Comparison of ENCODE assay signal across 18 mouse cellular contexts in genomic region chr5:113344635-113345386, GRCm38 (mm10). TPM values are rescaled to one million over a fixed set of nuclear protein-coding genes. Genes with fewer than 3 reads are reported as not detected.
DNase-seq lines count a peak whose midpoint lies in the region; ATAC-seq and TF ChIP-seq lines count a peak whose summit lies in the region.
"Had no signal": no experiment of that assay in that cellular context is flagged by ENCODE, and none has a peak within 500 bp of the region (broad histone marks: within the 10 kb centered on the region; RNA-seq: fewer than 3 reads in every experiment).

No protein-coding gene starts in this region.

- ATAC-seq in activated CD4-positive, CD25-positive, alpha-beta regulatory T cell, adult 4 months: no peak

- H3K27ac ChIP-seq in ES-Bruce4 (ENCODE audit: insufficient read depth, low read length): peak overlapping the region; percentile 68
- H3K27ac ChIP-seq: heart, embryonic 15.5 days; kidney, embryonic 15.5 days; lung, embryonic 15.5 days had no signal

- peak; percentile 92 for TF ChIP-seq EP300 in ES-Bruce4 (IDR thresholded peaks at IDR 0.05; ENCODE audit: insufficient read depth, low read depth, low read length)

- intact Hi-C loops in left cerebral cortex, postnatal 10 days (cut with DNase I): no loop called here
- intact Hi-C loops in left cerebral cortex, postnatal 36 days (cut with DNase I): no loop called here
- intact Hi-C loops in heart, postnatal 10 days (cut with DNase I): no loop called here

- no peaks in the 10 kb centered on the region for H3K36me3 ChIP-seq in ES-Bruce4 (ENCODE audit: control insufficient read depth, insufficient read depth, low read length, poor library complexity, severe bottlenecking)
- H3K36me3 ChIP-seq: heart, embryonic 15.5 days; kidney, embryonic 15.5 days; lung, embryonic 15.5 days had no signal

- peak overlapping the region; percentile 40 for H3K4me3 ChIP-seq in ES-Bruce4 (ENCODE audit: low read depth, low read length)
- H3K4me3 ChIP-seq: heart, embryonic 15.5 days; kidney, embryonic 15.5 days; lung, embryonic 15.5 days had no signal

- no peaks in the 10 kb centered on the region for H3K27me3 ChIP-seq in ES-Bruce4 (ENCODE audit: control insufficient read depth, insufficient read depth, low read length, poor library complexity, severe bottlenecking)

- peak overlapping the region; percentile 39; the same call in 1 of the 2 replicates for H3K9ac ChIP-seq in ES-Bruce4 (ENCODE audit: low read depth, poor library complexity, severe bottlenecking)
- H3K9ac ChIP-seq: heart, embryonic 15.5 days; kidney, embryonic 15.5 days; lung, embryonic 15.5 days had no signal

- peak; percentile 27 to 56 for DNase-seq in left cerebral cortex, adult 9 months (ENCODE audit: low spot score in 2 of 2)
- DNase-seq in left cerebral cortex, postnatal 10 days (ENCODE audit: extremely low spot score in 1 of 2, low spot score in 2 of 2): no peak
- DNase-seq in R1 (ENCODE audit: low read depth, low spot score): peak; percentile 96
- peak; percentile 51 to 61 for DNase-seq in left cerebral cortex, postnatal 36 days (ENCODE audit: low spot score in 2 of 2)
- DNase-seq in heart, postnatal 10 days: no peak
- DNase-seq: cerebellum, adult 18-20 months; embryo, embryonic 11 days had no signal

- peaks cover 12% of the 10 kb centered on the region for H3K4me1 ChIP-seq in ES-Bruce4 (ENCODE audit: control insufficient read depth, insufficient read depth, low read length)
- H3K4me1 ChIP-seq: heart, embryonic 15.5 days had no signal

- TF ChIP-seq CTCF in ES-Bruce4 (IDR thresholded peaks at IDR 0.05; ENCODE audit: low read depth, low read length): no peak

- no peaks in the 10 kb centered on the region for H3K9me3 ChIP-seq in ES-Bruce4 (replicated peaks; ENCODE audit: control insufficient read depth, insufficient read depth, low read length, poor library complexity, severe bottlenecking)
- H3K9me3 ChIP-seq: heart, embryonic 15.5 days; kidney, embryonic 15.5 days; lung, embryonic 15.5 days had no signal

- TF ChIP-seq POLR2A in ES-Bruce4 (IDR thresholded peaks at IDR 0.05; ENCODE audit: insufficient read depth, low read length): no peak

RNA-seq across cellular contexts. Expression of gene Aym1, which starts 12.3 kb away (rescaled TPM):
- not detected for total RNA-seq in left cerebral cortex, postnatal 10 days (2021)
- polyA plus RNA-seq in ES-Bruce4 (2011; ENCODE audit: insufficient read depth, insufficient read length, low read depth, missing spikeins): not detected in 2 replicates
- total RNA-seq in left cerebral cortex, postnatal 36 days (2021): not detected
- total RNA-seq in heart, postnatal 10 days (2021): not detected
- polyA plus RNA-seq in activated CD4-positive, CD25-positive, alpha-beta regulatory T cell, adult 4 months (2017; shearing (Covaris generic)): not detected
- total RNA-seq: CH12.LX; layer of hippocampus, postnatal 14 days; liver, adult 2 months; neutrophil, adult 5-6 weeks had no signal
- polyA plus RNA-seq: gonadal fat pad, adult 2 months; heart, embryonic 15.5 days; kidney, embryonic 15.5 days; liver, adult 2 months; lung, embryonic 15.5 days; stomach, embryonic 16.5 days had no signal

RNA-seq across cellular contexts. Expression of gene Sgsm1, which starts 34.2 kb away (rescaled TPM):
- total RNA-seq in left cerebral cortex, postnatal 10 days (2021): 10 to 100 TPM; 83.2 to 87.1 TPM
- polyA plus RNA-seq in ES-Bruce4 (2011; ENCODE audit: insufficient read depth, insufficient read length, low read depth, missing spikeins): 11.7 and 12.6 TPM in 2 replicates
- 100 to 1,000 TPM; 124 to 169 TPM for total RNA-seq in left cerebral cortex, postnatal 36 days (2021)
- 1 to 10 TPM in 1 of 2 experiments, under 1 TPM in 1; 0.74 to 1.1 TPM for total RNA-seq in heart, postnatal 10 days (2021)
- polyA plus RNA-seq in activated CD4-positive, CD25-positive, alpha-beta regulatory T cell, adult 4 months (2017; shearing (Covaris generic)): not detected
- total RNA-seq: neutrophil, adult 5-6 weeks had no signal

Comparison
In these comparisons a context has a peak if more than half of its experiments do, and no peak if none do; other contexts are left out.
1. DNase-seq: peak in left cerebral cortex, adult 9 months (2 of 2), R1 (single experiment) and left cerebral cortex, postnatal 36 days (2 of 2); none in left cerebral cortex, postnatal 10 days (0 of 2) and heart, postnatal 10 days (0 of 2).
2. RNA of gene Sgsm1, which starts 34.2 kb away (total RNA-seq): 124 to 169 TPM in left cerebral cortex, postnatal 36 days and 83.2 to 87.1 TPM in left cerebral cortex, postnatal 10 days; 0.74 to 1.1 TPM in heart, postnatal 10 days; every median in the first group is over 10 times any median in the second.